Mouse (Mus musculus) liver, postnatal 0 days (tissue): ENCODE measurements around the gene Cyp2e1. TPM values are rescaled to one million over a fixed set of nuclear protein-coding genes. Genes with fewer than 3 reads are reported as not detected.
"Not testable (repeated sequence)": the region's sequence is repeated elsewhere in the genome, so short reads cannot be mapped to it uniquely, and the experiment has no call there.

Source experiments
- ATAC-seq: fragments of 200-750 bp; cut with Nextera tagmentation; 2 replicates; pipeline ENCODE4 v1.8.0; 2017; ENCODE audit warnings: mild to moderate bottlenecking, moderate library complexity
- DNase-seq: peaks from one replicate; pipeline ENCODE4 v3.0.0-alpha.2; 2016
- H3K27ac ChIP-seq: fragments of 300-500 bp; sonication (generic); 2 replicates; pipeline ENCODE4 v1.5.1; 2014; ENCODE audit warnings: antibody characterized with exemption, moderate library complexity, mild to moderate bottlenecking, low read depth
- H3K27me3 ChIP-seq: fragments of 300-500 bp; sonication (generic); 2 replicates; pipeline ENCODE4 v1.6.1; 2014; ENCODE audit warnings: low read length, control low read depth, mixed read lengths; ENCODE audit not compliant: insufficient read depth
- H3K36me3 ChIP-seq: fragments of 300-500 bp; sonication (generic); replicated peaks from 2 replicates; pipeline ENCODE4 v1.6.1; 2014; ENCODE audit warnings: mild to moderate bottlenecking, control low read depth, low read length, moderate library complexity, mixed read lengths; ENCODE audit not compliant: insufficient read depth
- H3K4me1 ChIP-seq: fragments of 300-500 bp; sonication (generic); 2 replicates; pipeline ENCODE4 v1.6.1; 2014; ENCODE audit warnings: antibody characterized with exemption, mild to moderate bottlenecking, control low read depth; ENCODE audit not compliant: insufficient read depth
- H3K4me2 ChIP-seq: fragments of 300-500 bp; sonication (generic); 2 replicates; pipeline ENCODE4 v1.6.1; 2014; ENCODE audit warnings: low read depth, mild to moderate bottlenecking, low read length, moderate library complexity, mixed read lengths
- H3K4me3 ChIP-seq: fragments of 300-500 bp; sonication (generic); 2 replicates; pipeline ENCODE4 v1.5.1; 2014; ENCODE audit warnings: low read depth, low read length
- H3K9ac ChIP-seq: fragments of 300-500 bp; sonication (generic); replicated peaks from 2 replicates; pipeline ENCODE4 v1.6.1; 2014; ENCODE audit warnings: mild to moderate bottlenecking, moderate library complexity
- H3K9me3 ChIP-seq: fragments of 300-500 bp; sonication (generic); 2 replicates; pipeline ENCODE4 v1.6.1; 2016; ENCODE audit warnings: mild to moderate bottlenecking, control low read depth, low read length, mixed read lengths
- CTCF ChIP-seq: sonication (generic); IDR thresholded peaks from 2 replicates; pipeline ENCODE4 v1.5.1; 2016; ENCODE audit warnings: antibody characterized with exemption, low read depth
- EP300 ChIP-seq: IDR thresholded peaks from 2 replicates; pipeline ENCODE4 v1.6.1; 2016; ENCODE audit warnings: antibody characterized with exemption, low read depth, mild to moderate bottlenecking
- WGBS: fragments of 180-500 bp; shearing (Covaris S2); extraction: QIAGEN DNeasy Blood & Tissue Kit; methylation state at CpG from one replicate; pipeline ENCODE4 v1.1.7; 2014; ENCODE audit not compliant: insufficient replicate concordance; 5-methylcytosine and 5-hydroxymethylcytosine counted together
- polyA plus RNA-seq: library from polyadenylated mRNA; unstranded; fragments of >200 nt; fragmentation: Nextera tagmentation; extraction: Ambion mirVana; gene quantifications from 2 replicates; pipeline ENCODE4 v1.2.1, GENCODE M21; 2015

Cyp2e1 gene
- polyA plus RNA-seq, 1 experiment from 2014 or later = 556 TPM

- Histone ChIP-seq H3K27ac (no peak overlapping the region), H3K27me3 (no peaks in the 10 kb centered on the region), H3K36me3 (no peaks in the 10 kb centered on the region), H3K9ac (no peak overlapping the region), H3K4me3 (no peak overlapping the region), H3K4me1 (no peaks in the 10 kb centered on the region), H3K4me2 (no peak overlapping the region), H3K9me3 (no peaks in the 10 kb centered on the region)
- WGBS = 67% methylated on average over 6 of the region's 6 CpGs
- ATAC-seq (no peak), DNase-seq (no peak)
- TF ChIP-seq EP300 = 0 out of 2 replicates have a peak, but pooled peaks have one; percentile 10
- no peak for TF ChIP-seq CTCF
Observed at GRCm38 (mm10) chr7:140748116-140748826, 15.3 kb upstream of the Cyp2e1 start.

GRCm38 (mm10) chr7:140748827-140749160 lies 14.7 kb upstream of the Cyp2e1 start:
- TF ChIP-seq EP300 (no peak), CTCF (no peak)
- no peak overlapping the region for H3K4me3 ChIP-seq
- WGBS = 67% methylated on average over 3 of the region's 3 CpGs
- H3K9me3 ChIP-seq = no peaks in the 10 kb centered on the region
- no peaks in the 10 kb centered on the region for H3K27me3 ChIP-seq
- no peak overlapping the region for H3K4me2 ChIP-seq
- no peak overlapping the region for H3K9ac ChIP-seq
- DNase-seq (no peak), ATAC-seq (no peak)
- no peak overlapping the region for H3K27ac ChIP-seq
- no peaks in the 10 kb centered on the region for H3K36me3 ChIP-seq
- no peaks in the 10 kb centered on the region for H3K4me1 ChIP-seq

GRCm38 (mm10) chr7:140754556-140754955 lies 9.0 kb upstream of the Cyp2e1 start:
- H3K4me2 ChIP-seq = no peak overlapping the region
- DNase-seq = no peak
- TF ChIP-seq EP300 (no peak), CTCF (no peak)

GRCm38 (mm10) chr7:140756151-140756854 lies 7.2 kb upstream of the Cyp2e1 start:
- TF ChIP-seq CTCF = no peak
- TF ChIP-seq EP300 = peak; percentile 40; the same call in 1 of the 2 replicates
- Histone ChIP-seq H3K4me1 (peaks cover 4% of the 10 kb centered on the region; the same call in 1 of the 2 replicates), H3K27ac (peak overlapping the region; percentile 82), H3K9ac (no peak overlapping the region), H3K9me3 (no peaks in the 10 kb centered on the region), H3K36me3 (no peaks in the 10 kb centered on the region), H3K27me3 (no peaks in the 10 kb centered on the region), H3K4me3 (no peak overlapping the region), H3K4me2 (0 out of 2 replicates have a peak overlapping the region, but pooled peaks have one; percentile 14)
- DNase-seq = peak; percentile 25
- WGBS = 40% methylated on average over 4 of the region's 4 CpGs
- ATAC-seq = peak; percentile 92

More at GRCm38 (mm10) chr7:140754556-140754955, 9.0 kb upstream of the Cyp2e1 start:
- Histone ChIP-seq H3K27ac (no peak overlapping the region), H3K9ac (no peak overlapping the region), H3K36me3 (no peaks in the 10 kb centered on the region), H3K27me3 (no peaks in the 10 kb centered on the region), H3K4me1 (peaks cover 4% of the 10 kb centered on the region; the same call in 1 of the 2 replicates), H3K9me3 (no peaks in the 10 kb centered on the region), H3K4me3 (no peak overlapping the region)
- ATAC-seq = no peak

- H3K27ac ChIP-seq = no peak overlapping the region
- DNase-seq (no peak), ATAC-seq (no peak)
- no peaks in the 10 kb centered on the region for H3K27me3 ChIP-seq
- no peak overlapping the region for H3K9ac ChIP-seq
- peaks cover 4% of the 10 kb centered on the region; the same call in 1 of the 2 replicates for H3K4me1 ChIP-seq
- no peaks in the 10 kb centered on the region for H3K36me3 ChIP-seq
- H3K9me3 ChIP-seq = no peaks in the 10 kb centered on the region
- no peak overlapping the region for H3K4me2 ChIP-seq
- TF ChIP-seq CTCF (no peak), EP300 (no peak)
- H3K4me3 ChIP-seq = no peak overlapping the region
Observed at GRCm38 (mm10) chr7:140760647-140761046, 2.9 kb upstream of the Cyp2e1 start.

- H3K4me1 ChIP-seq, H3K9ac ChIP-seq, H3K9me3 ChIP-seq, DNase-seq, H3K27me3 ChIP-seq, H3K36me3 ChIP-seq, H3K27ac ChIP-seq, ATAC-seq: not testable (repeated sequence)
- WGBS = 71% methylated on average over 1 of the region's 1 CpGs
- Histone ChIP-seq H3K4me2 (peak overlapping the region; percentile 26; the same call in 1 of the 2 replicates), H3K4me3 (peak overlapping the region; percentile 25; the same call in 1 of the 2 replicates)
Observed at GRCm38 (mm10) chr7:140765391-140765790, 1.9 kb downstream of the Cyp2e1 start.
